Mouse (Mus musculus) ZHBTc4 (cell line): ENCODE measurements at regions not wholly inside any gene's neighbourhood (a gene's known extent, or its start where the extent isn't known, plus 50 kb on each side); places are given as distances from the start of the nearest gene placed in this dataset.
A peak's percentile ranks its signal among the peaks of the same experiment; 100 is the strongest.

Experiments used
- DNase-seq: peaks from one replicate; pipeline ENCODE4 v3.0.0-alpha.2; 2011; ENCODE audit warnings: low read depth, low spot score

DNA sequence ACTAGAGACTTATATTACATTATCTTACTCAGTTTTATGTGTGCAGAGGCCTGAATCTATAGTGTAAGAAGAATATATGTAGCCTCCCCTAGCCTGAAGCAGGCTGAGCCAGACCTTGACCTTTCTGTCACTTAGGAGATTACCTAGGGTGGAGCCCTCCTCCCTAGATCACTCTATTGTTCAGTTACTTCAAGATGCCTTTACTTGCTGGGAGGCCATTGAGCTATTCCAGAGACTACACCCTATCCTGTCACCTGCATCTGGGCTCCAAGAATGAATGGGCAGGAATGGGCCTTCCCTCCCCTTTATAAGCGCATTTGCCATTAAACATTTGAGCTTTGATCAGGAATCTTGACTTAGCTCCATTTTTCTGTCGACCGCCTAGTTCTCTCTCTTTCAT is 846.9 kb upstream of the Gcfc2 start:
- peak; percentile 87 for DNase-seq
